Mouse (Mus musculus): Measurements from ENCODE around the gene Anp32e. TPM values are rescaled to one million over a fixed set of nuclear protein-coding genes. Genes with fewer than 3 reads are reported as not detected.
"Not testable (repeated sequence)": the region's sequence is repeated elsewhere in the genome, so short reads cannot be mapped to it uniquely, and the experiment has no call there.

Anp32e gene
- total RNA-seq (2021), result 10 to 100 TPM; 82.7 to 98.9 TPM
- long read RNA-seq, experiment 1, transcript Anp32e-202 (7 exons, 3,274 nt), result major isoform, 78 of 105 reads
- long read RNA-seq, experiment 1, transcript Anp32e-201 (7 exons, 1,381 nt), result minor isoform, 9 of 105 reads
- long read RNA-seq, experiment 1, partial matches to known transcripts, result 14 of 105 reads
- long read RNA-seq, experiment 1, other reads (novel, unspliced or antisense), result 4 of 105 reads
- long read RNA-seq, experiment 2, transcript Anp32e-202 (7 exons, 3,274 nt), result major isoform, 34 of 46 reads
- long read RNA-seq, experiment 2, partial matches to known transcripts, result 0 of 46 reads
- long read RNA-seq, experiment 2, other reads (novel, unspliced or antisense), result 9 of 46 reads

DNA sequence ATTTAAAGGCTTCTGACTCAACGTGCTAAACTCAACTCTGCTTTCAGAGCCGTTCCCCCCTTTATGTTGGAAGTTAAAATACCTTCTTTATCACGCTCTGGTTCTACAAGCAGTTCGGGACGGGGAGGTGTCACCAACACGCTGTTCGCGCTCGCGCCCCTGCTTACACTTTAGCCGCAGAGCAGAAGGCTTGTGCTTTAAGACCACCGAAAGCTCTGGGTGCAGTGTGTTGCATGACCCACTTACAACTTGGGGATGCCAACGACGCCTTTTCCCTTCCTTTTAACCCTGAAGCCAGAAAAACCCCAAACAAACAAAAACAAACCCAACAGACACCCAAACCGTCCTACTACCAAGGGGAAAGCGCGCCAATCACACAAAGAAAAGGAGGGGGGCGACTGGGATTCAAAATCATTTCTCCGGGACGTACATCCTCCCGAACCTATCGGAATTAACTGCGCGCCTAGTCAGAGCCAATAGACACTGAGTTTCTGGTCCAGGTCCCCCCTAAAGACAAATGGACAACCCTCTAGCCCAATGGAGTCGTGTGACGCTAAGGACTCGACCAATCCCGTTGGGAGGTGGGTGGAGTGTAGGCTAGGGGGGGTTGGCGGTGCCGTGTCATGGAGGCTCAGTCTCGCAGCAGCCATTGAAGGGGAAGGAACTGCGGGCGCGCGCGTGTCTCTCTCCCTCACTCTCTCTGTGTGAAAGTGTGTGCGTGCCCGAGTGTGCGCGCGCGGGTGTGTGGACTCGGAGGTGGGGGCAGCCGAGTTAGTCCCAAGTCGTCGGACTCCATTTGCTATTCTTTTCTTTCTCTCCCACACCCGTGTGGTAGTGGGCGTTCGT is at the start of gene Anp32e:
TSS of gene Anp32e (plus strand) at position 589 of the 846 bp plus-strand sequence.
- peak; percentile 95 to 96 for DNase-seq (ENCODE audit: extremely low spot score in 1 of 2, low spot score in 2 of 2)
- intact Hi-C loops (cut with DNase I), result loop anchor here (2.0 kb wide), 1 partner anchor 46 kb away; the partner anchor contains the start of gene Ciart
- Histone ChIP-seq H3K4me3 (peak within 1 kb of the TSS; percentile 94), H3K27ac (peak within 1 kb of the TSS; percentile 90)
- TF ChIP-seq CTCF (IDR thresholded peaks at IDR 0.05), result no peak

DNA sequence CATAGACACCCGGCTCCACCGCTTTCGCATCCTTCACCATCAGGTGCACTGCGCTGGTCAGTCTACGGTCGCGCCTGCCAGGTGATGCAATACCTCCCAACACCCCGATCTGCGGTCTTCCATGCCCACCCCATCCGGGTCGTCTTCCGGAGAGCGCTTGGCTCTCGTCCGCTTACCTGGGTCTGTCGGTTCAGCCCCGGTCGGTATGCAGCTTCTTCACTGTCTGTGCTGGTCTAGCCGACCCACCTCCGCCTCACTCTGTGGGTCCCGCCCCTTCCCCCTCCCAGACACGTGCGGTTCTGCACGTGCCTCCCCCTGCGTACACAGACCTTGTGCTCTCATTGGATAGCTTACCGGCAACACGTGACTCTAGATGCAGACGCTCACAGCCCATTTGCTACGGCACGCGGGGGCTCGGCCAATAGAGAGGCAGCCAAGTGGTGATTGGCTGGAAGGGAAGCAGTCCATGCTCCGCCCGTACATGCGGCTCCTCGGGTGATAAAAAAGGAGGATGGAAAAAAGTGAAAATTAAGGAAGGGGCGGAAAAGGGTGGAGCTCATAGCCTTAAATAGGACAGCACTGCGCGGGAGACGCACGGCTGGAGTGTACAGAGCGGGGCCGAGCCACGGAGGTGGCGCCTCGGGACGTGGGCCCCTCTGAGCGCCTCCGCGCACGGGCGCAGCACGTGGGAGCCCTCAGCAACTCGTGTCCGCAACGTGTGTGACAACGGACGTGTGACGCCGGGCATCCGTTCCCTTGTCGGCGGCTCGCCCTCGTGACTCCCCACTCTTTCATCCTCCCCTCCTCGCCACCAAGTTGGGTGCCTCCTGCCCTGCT is 46.8 kb upstream of the Anp32e start, which contains the start of gene Ciart:
TSS of gene Ciart (minus strand) at position 273 of the 837 bp plus-strand sequence.
- H3K27ac ChIP-seq, result peak within 1 kb of the TSS; percentile 96
- H3K4me3 ChIP-seq, result peak within 1 kb of the TSS; percentile 69
- DNase-seq (ENCODE audit: extremely low spot score in 1 of 2, low spot score in 2 of 2), result peak; percentile 91 to 94
- no peak for TF ChIP-seq CTCF (IDR thresholded peaks at IDR 0.05)
- intact Hi-C loops (cut with DNase I), result loop anchor here (2.0 to 5.0 kb wide), 2 partner anchors 47 to 70 kb away; partner anchors contain the start of gene Anp32e

DNA sequence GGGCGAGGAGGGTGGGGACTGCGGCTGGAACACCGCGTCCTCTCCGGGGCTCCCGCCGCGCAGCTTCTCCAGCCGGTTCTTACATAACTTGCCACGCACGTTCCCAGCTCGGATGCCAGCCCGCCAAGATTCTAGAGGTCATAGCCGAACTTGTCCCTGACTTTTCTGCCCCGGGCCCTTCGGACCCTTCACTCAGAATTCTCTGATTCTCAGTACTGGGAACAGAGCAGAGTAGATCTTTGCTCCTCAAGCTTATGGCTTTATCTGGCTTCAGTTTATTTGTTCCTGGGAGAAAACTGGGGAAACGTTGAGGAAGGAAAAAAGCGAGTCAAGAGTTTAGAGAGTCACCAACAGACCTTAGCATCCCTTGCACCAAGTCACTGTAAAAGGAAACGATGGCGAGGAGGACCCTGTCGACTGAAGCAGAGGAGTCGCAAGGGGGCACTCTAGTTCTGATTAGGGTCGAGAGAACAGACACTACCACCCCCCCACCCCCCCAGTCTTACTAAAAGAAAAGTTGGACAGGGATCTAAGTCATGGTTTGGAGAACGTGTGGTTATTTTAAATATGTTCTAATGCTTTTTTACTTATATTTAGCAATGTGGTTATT is 46.1 kb upstream of the Anp32e start:
- Histone ChIP-seq H3K4me3 (peak overlapping the region; percentile 69), H3K27ac (peak overlapping the region; percentile 96)
- intact Hi-C loops (cut with DNase I), result loop anchor here (1.0 to 5.0 kb wide), 3 partner anchors 23 to 69 kb away; partner anchors contain the start of gene Anp32e
- DNase-seq (ENCODE audit: extremely low spot score in 1 of 2, low spot score in 2 of 2), result peak; percentile 65 to 67
- TF ChIP-seq CTCF (IDR thresholded peaks at IDR 0.05), result peak; percentile 66

DNA sequence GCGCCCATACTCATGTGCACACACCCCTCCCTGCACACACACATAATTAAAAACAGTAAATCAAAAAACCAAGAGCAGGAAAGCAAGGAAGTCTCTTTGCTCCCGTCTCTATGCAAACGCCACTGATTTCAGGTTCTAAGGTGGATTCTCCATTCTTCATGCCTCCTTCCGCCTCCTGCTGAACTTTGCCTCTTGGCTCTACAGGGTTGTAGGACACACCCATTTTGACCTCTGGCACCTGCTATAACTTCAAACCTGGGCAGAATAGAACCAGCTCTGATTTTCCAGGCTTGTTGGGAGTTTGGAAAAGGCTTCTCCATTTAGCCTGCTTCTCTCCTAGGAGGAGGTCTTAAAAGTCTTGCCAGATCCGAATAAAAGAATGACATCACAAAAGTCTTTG is 44.6 kb upstream of the Anp32e start:
- intact Hi-C loops (cut with DNase I), result loop anchor here (5.0 kb wide), 1 partner anchor 68 kb away; no protein-coding TSS in a partner anchor
- no peak for TF ChIP-seq CTCF (IDR thresholded peaks at IDR 0.05)
- DNase-seq (ENCODE audit: extremely low spot score in 1 of 2, low spot score in 2 of 2), result no peak
- H3K4me3 ChIP-seq, result no peak overlapping the region
- no peak overlapping the region for H3K27ac ChIP-seq

DNA sequence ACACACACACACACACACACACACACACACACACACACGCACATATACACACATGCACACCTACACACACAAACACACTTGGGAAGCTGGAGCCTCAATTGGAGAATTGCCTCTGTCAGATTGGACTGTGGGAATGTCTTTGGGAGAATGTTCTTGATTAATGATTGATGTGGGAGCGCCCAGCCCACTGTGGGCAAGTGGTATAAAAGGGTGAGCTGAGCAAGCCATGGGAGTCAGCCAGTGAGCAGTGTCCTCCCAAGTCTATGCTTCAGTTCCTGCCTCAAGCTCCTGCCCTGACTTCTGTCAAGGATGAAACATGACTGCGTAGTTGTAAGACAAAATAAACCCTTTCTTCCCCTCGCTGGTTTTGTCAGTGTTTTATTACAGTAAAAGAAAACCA is 41.5 kb upstream of the Anp32e start:
- DNase-seq (ENCODE audit: extremely low spot score in 1 of 2, low spot score in 2 of 2), result no peak
- no peak overlapping the region for H3K4me3 ChIP-seq
- intact Hi-C loops (cut with DNase I), result no loop called here
- H3K27ac ChIP-seq, result no peak overlapping the region
- TF ChIP-seq CTCF (IDR thresholded peaks at IDR 0.05), result no peak

DNA sequence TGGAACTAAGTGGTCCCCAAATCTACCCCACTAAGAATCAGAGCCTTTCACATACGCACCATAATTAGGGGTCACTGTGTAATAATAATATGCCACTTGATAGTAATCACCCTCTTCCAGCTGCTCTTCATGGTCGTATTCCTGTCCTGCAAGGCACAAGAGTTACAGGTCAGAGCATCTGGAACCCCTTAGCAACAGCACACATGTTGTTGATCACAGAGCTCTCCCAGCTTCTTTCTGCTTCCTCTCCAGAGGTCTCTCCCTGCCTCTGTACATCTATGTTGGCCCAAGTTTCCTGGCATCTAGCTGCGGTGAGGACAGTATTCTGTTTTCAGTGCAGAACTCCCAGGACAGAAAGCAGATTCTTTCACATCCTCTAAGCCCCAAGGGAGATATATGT is 39.4 kb upstream of the Anp32e start:
- no peak overlapping the region for H3K4me3 ChIP-seq
- H3K27ac ChIP-seq, result no peak overlapping the region
- no peak for DNase-seq (ENCODE audit: extremely low spot score in 1 of 2, low spot score in 2 of 2)
- no peak for TF ChIP-seq CTCF (IDR thresholded peaks at IDR 0.05)
- intact Hi-C loops (cut with DNase I), result no loop called here

DNA sequence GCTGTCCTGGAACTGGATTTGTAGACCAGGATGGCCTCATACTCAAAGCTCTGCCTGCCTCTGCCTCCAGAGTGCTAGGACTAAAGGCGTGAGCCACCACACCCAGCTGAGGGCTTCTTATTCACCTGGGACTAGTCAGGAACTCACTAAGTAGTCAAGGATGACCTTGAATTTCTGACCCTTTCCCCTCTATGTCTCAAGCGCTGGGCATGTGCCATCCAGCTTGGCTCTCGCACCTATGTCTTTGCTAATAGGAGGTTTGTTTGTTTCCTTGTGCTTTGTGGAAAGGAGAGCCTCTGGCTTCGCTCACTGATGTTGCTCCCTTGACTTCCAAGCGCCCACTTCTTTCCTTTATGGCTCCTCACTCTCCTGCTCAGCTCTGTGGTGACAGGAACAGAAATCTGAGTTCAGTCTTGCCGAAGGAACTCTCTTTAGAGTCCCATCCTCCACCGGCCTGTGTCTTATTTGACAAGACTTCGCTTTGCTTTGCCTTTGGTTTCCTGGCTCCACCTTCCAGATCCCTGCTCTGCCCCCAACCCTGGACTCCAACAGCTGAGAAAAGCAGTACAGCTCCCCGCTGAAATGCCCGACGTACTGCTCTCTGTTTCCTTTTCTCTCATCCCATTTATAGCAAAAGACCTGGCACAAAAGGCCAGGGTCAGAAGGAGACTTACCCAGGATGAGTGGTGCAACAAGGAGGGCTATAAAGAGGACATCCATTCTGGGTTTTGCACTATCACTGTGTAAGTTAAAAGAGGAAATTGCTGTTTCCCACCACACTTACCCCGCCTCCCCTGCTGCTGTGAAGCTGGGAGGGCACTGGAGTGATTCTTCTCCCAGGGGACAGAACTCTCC is 37.6 kb upstream of the Anp32e start, which contains the start of gene BC028528:
TSS of gene BC028528 (minus strand) at position 795 of the 855 bp plus-strand sequence.
- Histone ChIP-seq H3K27ac (peak within 1 kb of the TSS; percentile 78), H3K4me3 (peak within 1 kb of the TSS; percentile 26)
- intact Hi-C loops (cut with DNase I), result no loop called here
- DNase-seq (ENCODE audit: extremely low spot score in 1 of 2, low spot score in 2 of 2), result no peak
- no peak for TF ChIP-seq CTCF (IDR thresholded peaks at IDR 0.05)

DNA sequence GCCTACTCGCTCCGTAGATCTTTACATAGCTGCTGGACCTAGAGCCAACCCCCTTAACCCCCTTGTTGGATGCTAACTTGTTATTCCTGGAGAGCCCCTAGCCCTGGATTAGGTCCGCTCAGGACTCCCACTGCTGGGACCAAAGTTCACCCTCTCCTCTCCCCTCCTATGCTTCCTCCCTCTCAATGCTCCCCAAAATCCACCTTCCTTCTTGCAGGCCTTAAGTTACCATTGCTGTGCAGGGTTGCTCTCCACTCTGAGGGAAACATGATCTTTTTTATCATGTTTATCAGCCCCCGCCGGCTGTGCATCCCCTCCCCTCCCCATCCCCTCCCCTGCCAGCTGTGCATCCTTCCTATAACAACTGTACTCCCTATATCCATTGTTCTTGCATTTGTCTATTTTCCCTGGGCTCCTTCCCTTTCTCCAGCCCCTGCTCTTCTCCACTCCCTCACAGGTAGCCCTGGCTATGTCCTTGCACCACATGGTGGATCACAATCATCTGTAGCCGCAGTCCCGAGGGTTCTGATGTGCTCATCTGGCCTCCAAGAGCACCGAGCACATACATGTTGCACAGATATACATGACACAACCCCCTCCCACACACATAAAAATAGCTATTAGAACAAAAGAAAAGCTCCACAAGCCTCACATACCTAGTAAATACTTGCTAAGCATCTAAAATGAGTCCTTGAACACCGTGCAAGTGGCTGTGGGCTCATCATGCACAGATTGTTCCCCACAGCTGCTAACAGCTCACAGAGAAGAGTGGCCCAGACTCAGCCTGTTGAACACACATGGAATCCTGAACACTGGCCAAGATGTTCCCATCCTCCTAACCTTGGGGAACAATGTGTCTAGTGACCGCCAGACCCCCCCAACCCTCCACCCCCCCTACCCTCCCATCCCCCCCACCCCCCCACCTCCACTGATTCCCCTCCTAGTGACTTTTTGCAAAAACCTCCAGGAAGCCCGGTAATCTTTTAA is 36.7 kb upstream of the Anp32e start:
- no peak overlapping the region for H3K4me3 ChIP-seq
- no peak for DNase-seq (ENCODE audit: extremely low spot score in 1 of 2, low spot score in 2 of 2)
- intact Hi-C loops (cut with DNase I), result no loop called here
- peak overlapping the region; percentile 78 for H3K27ac ChIP-seq
- TF ChIP-seq CTCF (IDR thresholded peaks at IDR 0.05), result no peak

DNA sequence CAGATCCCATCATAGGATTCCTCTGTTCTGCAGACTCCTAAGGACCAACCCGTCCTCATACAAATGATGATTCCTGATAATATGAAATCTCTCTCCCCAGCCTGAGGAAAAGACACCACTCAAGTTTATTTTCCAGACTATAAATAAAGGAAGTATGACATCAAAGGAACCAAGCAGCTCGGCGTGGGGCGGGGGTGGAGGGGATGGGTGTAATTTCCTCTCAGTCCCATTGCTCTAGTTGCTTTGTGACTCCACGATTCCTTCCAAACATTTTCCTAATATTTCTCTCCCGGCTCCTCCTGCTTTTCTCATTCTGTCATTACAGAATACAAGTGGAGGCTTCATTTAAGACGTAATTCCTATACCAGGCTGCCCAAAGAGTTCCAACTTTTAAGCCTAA is 35.9 kb upstream of the Anp32e start:
- intact Hi-C loops (cut with DNase I), result no loop called here
- peak overlapping the region; percentile 86 for H3K27ac ChIP-seq
- DNase-seq (ENCODE audit: extremely low spot score in 1 of 2, low spot score in 2 of 2), result no peak
- peak overlapping the region; percentile 91 for H3K4me3 ChIP-seq
- no peak for TF ChIP-seq CTCF (IDR thresholded peaks at IDR 0.05)

DNA sequence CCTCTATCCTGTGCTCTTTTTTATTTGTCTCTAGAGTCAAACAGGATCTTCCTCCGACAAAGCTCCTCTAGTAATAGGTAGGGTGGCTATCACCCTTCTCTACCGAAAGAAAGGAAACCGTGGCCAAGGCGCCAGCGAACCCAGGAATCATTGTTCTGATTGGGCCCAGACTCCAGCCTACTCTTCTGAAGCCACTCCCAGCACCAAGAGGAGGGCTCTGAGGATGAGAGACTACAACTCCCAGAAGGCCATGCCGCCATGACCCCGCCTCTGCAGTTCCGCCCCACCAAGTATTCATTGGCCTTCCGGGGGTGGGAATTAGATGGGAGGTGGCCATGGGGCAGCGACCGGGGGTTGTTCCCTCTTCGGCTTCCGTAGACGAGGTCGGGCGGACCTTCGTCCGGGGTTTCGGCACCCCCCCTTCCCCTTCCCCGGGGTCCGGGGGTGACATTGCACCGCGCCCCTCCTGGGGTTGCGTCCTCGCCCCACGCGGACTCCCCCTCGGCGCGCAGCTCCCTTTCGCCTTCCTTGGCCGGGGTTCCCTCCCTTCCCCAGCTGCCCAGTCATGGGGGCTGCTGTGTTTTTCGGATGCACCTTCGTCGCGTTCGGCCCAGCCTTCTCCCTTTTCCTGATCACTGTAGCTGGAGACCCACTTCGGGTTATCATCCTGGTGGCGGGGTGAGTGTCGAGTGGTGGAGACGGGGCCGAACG is 35.3 kb upstream of the Anp32e start, which contains the start of gene Aph1a:
TSS of gene Aph1a (plus strand) at position 364 of the 711 bp plus-strand sequence.
- peak within 1 kb of the TSS; percentile 91 for H3K4me3 ChIP-seq
- H3K27ac ChIP-seq, result peak within 1 kb of the TSS; percentile 89
- peak; percentile 91 to 96 for DNase-seq (ENCODE audit: extremely low spot score in 1 of 2, low spot score in 2 of 2)
- intact Hi-C loops (cut with DNase I), result not testable (repeated sequence)
